Mouse (Mus musculus): ENCODE data around the gene Eva1c. TPM values are rescaled to one million over a fixed set of nuclear protein-coding genes. Genes with fewer than 3 reads are reported as not detected.

Eva1c gene
- 0.20 and 0.51 TPM in 2 replicates for polyA plus RNA-seq (2014; fragmentation: Nextera tagmentation; extraction: Ambion mirVana)

DNA sequence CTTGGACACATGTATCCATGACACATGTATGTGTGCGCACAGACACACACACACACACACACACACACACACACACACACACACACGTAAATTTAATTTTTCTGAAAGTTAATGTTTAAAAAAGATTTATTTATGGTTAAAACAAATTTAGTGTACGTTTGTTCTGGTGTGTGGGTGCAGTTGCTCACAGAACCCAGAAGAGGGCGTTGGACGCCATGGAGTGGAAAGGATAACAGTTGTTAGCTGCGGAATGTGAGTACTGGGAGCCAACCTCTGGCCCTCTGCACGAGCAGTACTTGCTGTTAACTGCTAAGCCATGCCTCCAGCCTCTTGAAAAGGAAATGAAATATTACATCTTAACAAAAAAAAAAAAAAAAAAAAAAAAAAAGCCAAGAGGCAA is at the start of gene Eva1c:
Gene Eva1c (plus strand): TSS at position 263 of the 400 bp plus-strand sequence.
- H3K9me3 ChIP-seq (ENCODE audit: control insufficient read depth, low read length): no peaks in the 10 kb centered on the region
- H3K4me1 ChIP-seq (ENCODE audit: control insufficient read depth, insufficient read depth, low read length): peaks cover 4% of the 10 kb centered on the region; the same call in 1 of the 2 replicates
- no peak within 1 kb of the TSS for H3K27ac ChIP-seq (ENCODE audit: low read depth, low read length)
- peaks cover 21% of the 10 kb centered on the region for H3K27me3 ChIP-seq (ENCODE audit: control insufficient read depth, insufficient read depth, low read length)
- WGBS: 72% methylated on average over 7 of the region's 7 CpGs
- no peak for ATAC-seq (ENCODE audit: low FRiP score, low TSS enrichment)
- no peak within 1 kb of the TSS for H3K4me3 ChIP-seq (ENCODE audit: low read length)
- no peak within 1 kb of the TSS for H3K9ac ChIP-seq (ENCODE audit: low read depth, low read length)
- H3K4me2 ChIP-seq (replicated peaks; ENCODE audit: low read depth, low read length): no peak within 1 kb of the TSS
- no peaks in the 10 kb centered on the region for H3K36me3 ChIP-seq (ENCODE audit: control insufficient read depth, insufficient read depth, low read length)

DNA sequence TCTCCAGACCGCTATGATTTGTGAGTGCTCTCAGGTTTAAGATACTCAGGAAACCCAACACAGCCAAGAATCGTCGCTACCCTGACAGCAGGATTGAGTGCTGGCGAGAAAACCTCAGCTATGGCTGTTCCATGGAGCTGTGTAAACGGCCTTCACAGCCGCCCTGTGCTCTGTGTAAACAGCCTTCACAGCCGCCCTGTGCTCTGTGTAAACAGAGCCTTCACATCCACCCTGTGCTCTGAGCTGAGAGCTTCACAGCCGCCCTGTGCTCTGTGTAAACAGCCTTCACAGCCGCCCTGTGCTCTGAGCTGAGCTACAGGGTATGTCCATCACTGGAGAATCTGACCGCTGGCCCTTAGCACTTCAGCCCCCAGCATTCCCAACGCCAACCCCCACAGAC is 46.7 kb upstream of the Eva1c start:
- Histone ChIP-seq H3K4me3 (ENCODE audit: low read length) (no peak overlapping the region), H3K27me3 (ENCODE audit: control insufficient read depth, insufficient read depth, low read length) (no peaks in the 10 kb centered on the region), H3K4me2 (replicated peaks; ENCODE audit: low read depth, low read length) (no peak overlapping the region), H3K36me3 (ENCODE audit: control insufficient read depth, insufficient read depth, low read length) (peaks cover 76% of the 10 kb centered on the region), H3K9me3 (ENCODE audit: control insufficient read depth, low read length) (no peaks in the 10 kb centered on the region), H3K9ac (ENCODE audit: low read depth, low read length) (no peak overlapping the region), H3K27ac (ENCODE audit: low read depth, low read length) (no peak overlapping the region), H3K4me1 (ENCODE audit: control insufficient read depth, insufficient read depth, low read length) (no peaks in the 10 kb centered on the region)
- 29% methylated on average over 11 of the region's 11 CpGs for WGBS
- peak; percentile 92 for ATAC-seq (ENCODE audit: low FRiP score, low TSS enrichment)

DNA sequence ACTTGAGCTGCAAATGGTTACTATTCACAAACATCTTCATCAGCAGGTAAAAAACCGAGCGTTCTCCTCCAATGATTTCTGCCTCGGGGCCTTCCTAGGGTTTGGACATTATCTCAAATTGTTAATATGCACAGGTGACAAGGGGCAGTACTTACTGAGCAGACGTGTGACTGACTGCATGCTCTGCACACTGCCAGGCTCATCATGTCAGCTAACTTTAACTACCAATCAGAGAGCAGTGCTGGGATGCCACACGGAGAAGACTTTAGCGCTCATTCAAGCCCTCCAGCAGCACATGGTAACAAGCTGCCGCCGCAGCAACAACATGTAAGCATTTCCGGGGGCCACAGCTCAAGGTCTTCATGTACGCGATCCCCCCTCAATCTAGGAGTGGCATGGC is 43.2 kb upstream of the Eva1c start:
- Histone ChIP-seq H3K36me3 (ENCODE audit: control insufficient read depth, insufficient read depth, low read length) (peaks cover 76% of the 10 kb centered on the region), H3K4me2 (replicated peaks; ENCODE audit: low read depth, low read length) (no peak overlapping the region), H3K9ac (ENCODE audit: low read depth, low read length) (no peak overlapping the region), H3K4me1 (ENCODE audit: control insufficient read depth, insufficient read depth, low read length) (no peaks in the 10 kb centered on the region), H3K9me3 (ENCODE audit: control insufficient read depth, low read length) (no peaks in the 10 kb centered on the region), H3K4me3 (ENCODE audit: low read length) (no peak overlapping the region), H3K27ac (ENCODE audit: low read depth, low read length) (no peak overlapping the region), H3K27me3 (ENCODE audit: control insufficient read depth, insufficient read depth, low read length) (no peaks in the 10 kb centered on the region)
- 87% methylated on average over 11 of the region's 11 CpGs for WGBS
- ATAC-seq (ENCODE audit: low FRiP score, low TSS enrichment): no peak

DNA sequence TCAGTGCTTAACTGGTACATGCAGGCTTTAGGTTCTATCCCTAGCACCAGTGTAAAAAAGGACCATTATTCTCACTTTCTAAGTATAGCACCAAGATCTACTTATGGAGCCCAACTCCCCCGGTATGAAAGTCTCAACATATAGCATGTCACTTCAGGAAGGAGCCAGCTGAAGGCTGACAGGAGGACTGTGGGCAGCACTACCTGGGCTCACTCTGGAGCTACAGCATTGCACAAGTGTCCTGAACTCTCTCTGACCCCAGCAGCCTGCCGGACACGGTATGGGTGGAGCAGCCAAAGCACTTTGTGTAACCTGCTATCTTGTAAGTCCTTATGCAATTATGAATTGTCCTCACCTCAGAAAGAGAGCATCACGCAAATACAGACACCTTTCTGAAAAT is 41.3 kb upstream of the Eva1c start:
- no peak overlapping the region for H3K4me2 ChIP-seq (replicated peaks; ENCODE audit: low read depth, low read length)

DNA sequence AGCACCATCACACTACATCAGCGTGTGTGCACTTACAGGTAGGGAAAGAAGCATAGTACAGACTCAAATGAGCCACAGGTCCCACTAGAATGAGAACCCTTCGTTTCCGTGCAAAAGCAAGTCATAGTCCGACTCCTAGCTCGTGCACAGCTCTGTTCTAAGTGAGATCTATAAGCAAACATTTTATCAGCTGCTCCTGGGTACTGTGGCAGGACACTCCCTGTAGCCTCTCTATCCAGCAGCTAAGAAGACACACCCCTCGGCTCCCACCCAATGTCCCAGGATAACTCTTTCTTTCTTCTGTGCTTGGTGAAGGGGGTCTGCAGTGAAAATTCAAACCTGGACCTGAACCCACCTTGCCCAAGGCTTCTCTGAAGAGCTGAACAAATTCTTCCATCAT is 37.9 kb upstream of the Eva1c start:
- Histone ChIP-seq H3K4me1 (ENCODE audit: control insufficient read depth, insufficient read depth, low read length) (no peaks in the 10 kb centered on the region), H3K27ac (ENCODE audit: low read depth, low read length) (no peak overlapping the region), H3K4me2 (replicated peaks; ENCODE audit: low read depth, low read length) (no peak overlapping the region), H3K9ac (ENCODE audit: low read depth, low read length) (no peak overlapping the region), H3K36me3 (ENCODE audit: control insufficient read depth, insufficient read depth, low read length) (peaks cover 88% of the 10 kb centered on the region), H3K4me3 (ENCODE audit: low read length) (no peak overlapping the region), H3K27me3 (ENCODE audit: control insufficient read depth, insufficient read depth, low read length) (no peaks in the 10 kb centered on the region), H3K9me3 (ENCODE audit: control insufficient read depth, low read length) (no peaks in the 10 kb centered on the region)
- WGBS: 90% methylated on average over 6 of the region's 6 CpGs
- ATAC-seq (ENCODE audit: low FRiP score, low TSS enrichment): no peak

More for the DNA sequence above, 41.3 kb upstream of the Eva1c start:
- H3K4me3 ChIP-seq (ENCODE audit: low read length): no peak overlapping the region
- 73% methylated on average over 4 of the region's 4 CpGs for WGBS
- H3K4me1 ChIP-seq (ENCODE audit: control insufficient read depth, insufficient read depth, low read length): no peaks in the 10 kb centered on the region
- H3K27ac ChIP-seq (ENCODE audit: low read depth, low read length): no peak overlapping the region
- no peak overlapping the region for H3K9ac ChIP-seq (ENCODE audit: low read depth, low read length)
- no peak for ATAC-seq (ENCODE audit: low FRiP score, low TSS enrichment)
- no peaks in the 10 kb centered on the region for H3K9me3 ChIP-seq (ENCODE audit: control insufficient read depth, low read length)
- H3K27me3 ChIP-seq (ENCODE audit: control insufficient read depth, insufficient read depth, low read length): no peaks in the 10 kb centered on the region
- H3K36me3 ChIP-seq (ENCODE audit: control insufficient read depth, insufficient read depth, low read length): peaks cover 83% of the 10 kb centered on the region

DNA sequence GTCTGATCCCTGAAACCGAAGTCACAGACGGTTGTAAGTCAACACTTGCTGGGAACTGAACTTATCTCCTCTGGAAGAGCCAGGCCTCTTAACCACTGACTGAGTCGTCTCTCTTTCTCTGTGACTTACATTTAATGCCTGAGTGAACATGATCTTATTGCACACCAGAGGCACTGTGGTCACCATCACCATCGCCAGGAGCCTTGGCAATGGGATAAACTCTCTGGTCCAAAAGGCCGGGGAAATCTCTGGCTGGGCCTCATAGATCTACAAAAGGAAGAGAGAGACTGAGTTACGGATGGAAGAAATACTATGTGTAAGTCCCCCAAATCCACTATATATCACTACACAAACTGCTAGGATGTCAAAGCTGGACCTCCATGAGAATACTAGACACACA is 35.6 kb upstream of the Eva1c start:
- no peak for ATAC-seq (ENCODE audit: low FRiP score, low TSS enrichment)
- Histone ChIP-seq H3K36me3 (ENCODE audit: control insufficient read depth, insufficient read depth, low read length) (peaks cover 86% of the 10 kb centered on the region), H3K27me3 (ENCODE audit: control insufficient read depth, insufficient read depth, low read length) (no peaks in the 10 kb centered on the region), H3K9me3 (ENCODE audit: control insufficient read depth, low read length) (no peaks in the 10 kb centered on the region), H3K27ac (ENCODE audit: low read depth, low read length) (no peak overlapping the region), H3K4me1 (ENCODE audit: control insufficient read depth, insufficient read depth, low read length) (no peaks in the 10 kb centered on the region), H3K4me3 (ENCODE audit: low read length) (no peak overlapping the region), H3K9ac (ENCODE audit: low read depth, low read length) (no peak overlapping the region), H3K4me2 (replicated peaks; ENCODE audit: low read depth, low read length) (no peak overlapping the region)
- WGBS: 77% methylated on average over 6 of the region's 6 CpGs

DNA sequence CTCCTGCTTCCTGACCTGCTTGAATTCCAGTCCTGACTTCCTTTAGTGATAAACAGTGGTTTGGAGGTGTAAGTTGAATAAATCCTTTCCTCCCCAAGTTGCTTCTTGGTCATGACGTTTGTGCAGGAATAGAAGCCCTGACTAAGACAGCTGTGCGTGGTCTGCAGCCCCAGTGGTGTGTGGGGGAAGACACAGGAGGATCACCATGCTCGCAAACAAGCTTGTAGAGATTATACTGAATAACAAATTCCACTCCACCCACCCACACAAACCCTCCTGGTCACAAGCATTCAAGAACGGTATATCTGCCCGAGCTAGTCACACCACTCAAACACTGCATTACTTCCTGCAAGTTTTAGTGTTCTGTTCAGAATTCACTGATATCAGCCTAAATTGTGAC is 34.5 kb upstream of the Eva1c start:
- 77% methylated on average over 5 of the region's 5 CpGs for WGBS

DNA sequence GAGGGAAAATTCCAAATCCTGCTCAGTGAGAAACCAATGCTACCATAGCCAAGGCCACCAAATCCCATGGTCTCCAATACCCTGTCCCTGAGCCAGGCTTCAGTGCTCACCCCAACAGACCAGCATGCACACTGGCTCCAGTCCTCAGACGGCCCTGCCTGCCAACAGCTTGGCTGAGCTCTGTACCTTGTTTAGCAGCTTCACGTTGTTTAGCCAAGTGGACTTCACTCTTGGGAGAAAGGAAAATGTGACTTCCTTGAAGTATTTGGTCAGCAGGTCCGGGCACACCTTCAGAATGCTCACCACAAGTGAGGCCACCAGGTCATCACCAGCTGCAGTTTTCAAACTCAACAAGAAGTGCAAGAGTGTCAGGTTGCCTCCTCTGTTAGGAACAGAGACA is 34.0 kb upstream of the Eva1c start:
- no peak overlapping the region for H3K4me3 ChIP-seq (ENCODE audit: low read length)
- no peaks in the 10 kb centered on the region for H3K4me1 ChIP-seq (ENCODE audit: control insufficient read depth, insufficient read depth, low read length)
- no peak overlapping the region for H3K27ac ChIP-seq (ENCODE audit: low read depth, low read length)
- no peak overlapping the region for H3K9ac ChIP-seq (ENCODE audit: low read depth, low read length)
- no peaks in the 10 kb centered on the region for H3K9me3 ChIP-seq (ENCODE audit: control insufficient read depth, low read length)
- H3K4me2 ChIP-seq (replicated peaks; ENCODE audit: low read depth, low read length): no peak overlapping the region
- H3K27me3 ChIP-seq (ENCODE audit: control insufficient read depth, insufficient read depth, low read length): no peaks in the 10 kb centered on the region
- whole genome bisulfite sequencing: 74% methylated on average over 3 of the region's 3 CpGs
- peaks cover 83% of the 10 kb centered on the region for H3K36me3 ChIP-seq (ENCODE audit: control insufficient read depth, insufficient read depth, low read length)
- ATAC-seq (ENCODE audit: low FRiP score, low TSS enrichment): no peak

More for the DNA sequence above, 34.5 kb upstream of the Eva1c start:
- Histone ChIP-seq H3K9me3 (ENCODE audit: control insufficient read depth, low read length) (no peaks in the 10 kb centered on the region), H3K4me2 (replicated peaks; ENCODE audit: low read depth, low read length) (no peak overlapping the region), H3K27me3 (ENCODE audit: control insufficient read depth, insufficient read depth, low read length) (no peaks in the 10 kb centered on the region), H3K4me3 (ENCODE audit: low read length) (no peak overlapping the region), H3K9ac (ENCODE audit: low read depth, low read length) (no peak overlapping the region), H3K27ac (ENCODE audit: low read depth, low read length) (no peak overlapping the region), H3K36me3 (ENCODE audit: control insufficient read depth, insufficient read depth, low read length) (peaks cover 83% of the 10 kb centered on the region), H3K4me1 (ENCODE audit: control insufficient read depth, insufficient read depth, low read length) (no peaks in the 10 kb centered on the region)
- no peak for ATAC-seq (ENCODE audit: low FRiP score, low TSS enrichment)

DNA sequence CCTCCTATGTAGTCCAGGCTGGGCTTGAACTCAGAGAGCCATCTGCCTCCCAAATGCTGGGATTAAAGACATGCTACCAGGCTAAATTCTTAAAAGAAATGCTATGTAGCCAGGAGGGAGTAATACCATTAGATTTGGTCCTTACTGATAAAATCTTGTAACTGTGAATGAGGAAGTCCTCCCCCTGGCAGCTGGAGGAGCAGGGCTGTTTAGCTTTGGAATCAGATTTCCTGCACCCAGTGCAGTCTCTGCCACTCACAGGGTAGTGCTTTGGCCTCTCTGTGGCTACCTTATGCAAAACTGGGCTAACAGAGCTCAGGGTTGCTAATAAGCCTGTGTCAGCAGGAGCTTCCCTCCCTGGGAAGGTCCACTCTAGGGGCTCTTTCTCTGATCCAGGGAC is 31.8 kb upstream of the Eva1c start:
- H3K4me1 ChIP-seq (ENCODE audit: control insufficient read depth, insufficient read depth, low read length): no peaks in the 10 kb centered on the region
- peaks cover 70% of the 10 kb centered on the region for H3K36me3 ChIP-seq (ENCODE audit: control insufficient read depth, insufficient read depth, low read length)
- H3K4me2 ChIP-seq (replicated peaks; ENCODE audit: low read depth, low read length): no peak overlapping the region
- H3K27me3 ChIP-seq (ENCODE audit: control insufficient read depth, insufficient read depth, low read length): no peaks in the 10 kb centered on the region
- H3K27ac ChIP-seq (ENCODE audit: low read depth, low read length): no peak overlapping the region
- ATAC-seq (ENCODE audit: low FRiP score, low TSS enrichment): no peak
- no peak overlapping the region; the same call in 1 of the 2 replicates for H3K9ac ChIP-seq (ENCODE audit: low read depth, low read length)
- H3K9me3 ChIP-seq (ENCODE audit: control insufficient read depth, low read length): no peaks in the 10 kb centered on the region
- no peak overlapping the region for H3K4me3 ChIP-seq (ENCODE audit: low read length)
